Mouse (Mus musculus) hindbrain, embryonic 11.5 days (tissue): ENCODE results near the gene Nbr1. TPM values are rescaled to one million over a fixed set of nuclear protein-coding genes. Genes with fewer than 3 reads are reported as not detected.
"Not testable (repeated sequence)": the region's sequence is repeated elsewhere in the genome, so short reads cannot be mapped to it uniquely, and the experiment has no call there.

Source experiments
- ATAC-seq: fragments of 200-750 bp; cut with Nextera tagmentation; 2 replicates; pipeline ENCODE4 v1.8.0; 2017; ENCODE audit warnings: mild to moderate bottlenecking, moderate TSS enrichment, moderate library complexity; ENCODE audit not compliant: low FRiP score
- DNase-seq: peaks from one replicate; pipeline ENCODE4 v3.0.0-alpha.2; 2015; ENCODE audit warnings: low spot score
- H3K27ac ChIP-seq: fragments of 300-500 bp; sonication (generic); 2 replicates; pipeline ENCODE4 v1.5.1; 2014; ENCODE audit warnings: mild to moderate bottlenecking, low read depth, low read length
- H3K27me3 ChIP-seq: fragments of 300-500 bp; sonication (generic); 2 replicates; pipeline ENCODE4 v1.6.1; 2014; ENCODE audit warnings: mild to moderate bottlenecking, low read length, moderate library complexity, mixed read lengths; ENCODE audit not compliant: control insufficient read depth, insufficient read depth
- H3K36me3 ChIP-seq: fragments of 300-500 bp; sonication (generic); 2 replicates; pipeline ENCODE4 v1.6.1; 2014; ENCODE audit warnings: mild to moderate bottlenecking, low read length, moderate library complexity, mixed read lengths; ENCODE audit not compliant: control insufficient read depth, insufficient read depth
- H3K4me1 ChIP-seq: fragments of 300-500 bp; sonication (generic); replicated peaks from 2 replicates; pipeline ENCODE4 v1.6.1; 2014; ENCODE audit warnings: low read length, mixed read lengths; ENCODE audit not compliant: control insufficient read depth, insufficient read depth
- H3K4me2 ChIP-seq: fragments of 300-500 bp; sonication (generic); replicated peaks from 2 replicates; pipeline ENCODE4 v1.6.1; 2014; ENCODE audit warnings: mild to moderate bottlenecking, low read depth, low read length
- H3K4me3 ChIP-seq: fragments of 300-500 bp; sonication (generic); 2 replicates; pipeline ENCODE4 v1.5.1; 2014; ENCODE audit warnings: low read depth, low read length
- H3K9ac ChIP-seq: fragments of 300-500 bp; sonication (generic); 2 replicates; pipeline ENCODE4 v1.6.1; 2014; ENCODE audit warnings: low read depth, low read length
- H3K9me3 ChIP-seq: fragments of 300-500 bp; sonication (generic); 2 replicates; pipeline ENCODE4 v1.6.1; 2016; ENCODE audit warnings: low read length; ENCODE audit not compliant: control insufficient read depth
- WGBS: fragments of 180-500 bp; shearing (Covaris S2); extraction: QIAGEN DNeasy Blood & Tissue Kit; methylation state at CpG from one replicate; pipeline ENCODE4 v1.1.7; 2014; 5-methylcytosine and 5-hydroxymethylcytosine counted together
- polyA plus RNA-seq: library from polyadenylated mRNA; unstranded; fragments of >200 nt; fragmentation: Nextera tagmentation; extraction: Ambion mirVana; gene quantifications from 2 replicates; pipeline ENCODE4 v1.2.1, GENCODE M21; 2014

Gene Nbr1
- polyA plus RNA-seq, 1 experiment from 2014 or later = 83.0 TPM

- H3K4me3 ChIP-seq = no peak overlapping the region
- no peaks in the 10 kb centered on the region for H3K27me3 ChIP-seq
- no peaks in the 10 kb centered on the region for H3K4me1 ChIP-seq
- peaks cover 23% of the 10 kb centered on the region for H3K36me3 ChIP-seq
- no peak overlapping the region for H3K4me2 ChIP-seq
- H3K9ac ChIP-seq = no peak overlapping the region
- WGBS = 92% methylated on average over 3 of the region's 3 CpGs
- no peak for DNase-seq
- ATAC-seq = no peak
- H3K27ac ChIP-seq = no peak overlapping the region
- no peaks in the 10 kb centered on the region for H3K9me3 ChIP-seq
Measured at GRCm38 (mm10) chr11:101568421-101568820, 16.5 kb downstream of the Nbr1 start.

- peak; percentile 17 for DNase-seq
Measured at GRCm38 (mm10) chr11:101576116-101576515, 24.2 kb downstream of the Nbr1 start.

GRCm38 (mm10) chr11:101581081-101581764, 29.3 kb downstream of the Nbr1 start:
- no peak for ATAC-seq
- no peaks in the 10 kb centered on the region for H3K9me3 ChIP-seq
- peaks cover 9% of the 10 kb centered on the region; the same call in 1 of the 2 replicates for H3K36me3 ChIP-seq
- no peak for DNase-seq
- 78% methylated on average over 6 of the region's 6 CpGs for WGBS
- H3K27ac ChIP-seq = no peak overlapping the region
- H3K9ac ChIP-seq = no peak overlapping the region
- H3K4me3 ChIP-seq = no peak overlapping the region
- H3K4me1 ChIP-seq = no peaks in the 10 kb centered on the region
- no peak overlapping the region for H3K4me2 ChIP-seq
- H3K27me3 ChIP-seq = no peaks in the 10 kb centered on the region

More at GRCm38 (mm10) chr11:101576116-101576515, 24.2 kb downstream of the Nbr1 start:
- Histone ChIP-seq H3K27me3 (no peaks in the 10 kb centered on the region), H3K4me2 (no peak overlapping the region), H3K9ac (no peak overlapping the region), H3K4me3 (no peak overlapping the region), H3K36me3 (peaks cover 23% of the 10 kb centered on the region), H3K27ac (no peak overlapping the region), H3K4me1 (no peaks in the 10 kb centered on the region), H3K9me3 (no peaks in the 10 kb centered on the region)
- ATAC-seq = no peak
- WGBS = 83% methylated on average over 6 of the region's 6 CpGs

GRCm38 (mm10) chr11:101582054-101583035, 30.4 kb downstream of the Nbr1 start, which contains the start of gene Tmem106a:
TSS of gene Tmem106a (plus strand) at chr11:101582242.
- H3K9me3 ChIP-seq = no peaks in the 10 kb centered on the region
- ATAC-seq (no peak), DNase-seq (peak; percentile 79)
- H3K27ac ChIP-seq = no peak within 1 kb of the TSS
- 17% methylated on average over 29 of the region's 31 CpGs for WGBS
- no peaks in the 10 kb centered on the region for H3K27me3 ChIP-seq
- H3K4me1 ChIP-seq = no peaks in the 10 kb centered on the region
- peaks cover 8% of the 10 kb centered on the region; the same call in 1 of the 2 replicates for H3K36me3 ChIP-seq
- peak within 1 kb of the TSS; percentile 28 for H3K4me3 ChIP-seq
- no peak within 1 kb of the TSS; the same call in 1 of the 2 replicates for H3K9ac ChIP-seq
- peak within 1 kb of the TSS; percentile 40 for H3K4me2 ChIP-seq

GRCm38 (mm10) chr11:101583205-101583604, 31.3 kb downstream of the Nbr1 start:
- Histone ChIP-seq H3K9me3 (no peaks in the 10 kb centered on the region), H3K36me3 (peaks cover 2% of the 10 kb centered on the region; the same call in 1 of the 2 replicates), H3K4me3 (no peak overlapping the region), H3K27me3 (no peaks in the 10 kb centered on the region), H3K4me2 (no peak overlapping the region), H3K9ac (no peak overlapping the region), H3K27ac (no peak overlapping the region), H3K4me1 (no peaks in the 10 kb centered on the region)
- no peak for ATAC-seq
- no peak for DNase-seq
- WGBS = 88% methylated on average over 2 of the region's 2 CpGs

- not testable (repeated sequence) for DNase-seq, H3K4me3 ChIP-seq, H3K9ac ChIP-seq, H3K4me2 ChIP-seq, H3K4me1 ChIP-seq, H3K27me3 ChIP-seq, ATAC-seq, H3K27ac ChIP-seq, H3K9me3 ChIP-seq, H3K36me3 ChIP-seq
- 96% methylated on average over 1 of the region's 1 CpGs for WGBS
Measured at GRCm38 (mm10) chr11:101585031-101585430, 33.1 kb downstream of the Nbr1 start.

- Histone ChIP-seq H3K9ac (no peak overlapping the region), H3K27me3 (no peaks in the 10 kb centered on the region), H3K4me2 (no peak overlapping the region), H3K9me3 (no peaks in the 10 kb centered on the region), H3K4me1 (no peaks in the 10 kb centered on the region), H3K36me3 (no peaks in the 10 kb centered on the region), H3K27ac (no peak overlapping the region), H3K4me3 (no peak overlapping the region)
- no peak for DNase-seq
- WGBS = 85% methylated on average over 4 of the region's 4 CpGs
- no peak for ATAC-seq
Measured at GRCm38 (mm10) chr11:101585805-101586204, 33.9 kb downstream of the Nbr1 start.

GRCm38 (mm10) chr11:101587676-101588075, 35.7 kb downstream of the Nbr1 start:
- no peak for DNase-seq
- Histone ChIP-seq H3K36me3 (no peaks in the 10 kb centered on the region), H3K4me2 (no peak overlapping the region), H3K4me3 (no peak overlapping the region), H3K27ac (no peak overlapping the region), H3K9ac (no peak overlapping the region), H3K4me1 (no peaks in the 10 kb centered on the region), H3K9me3 (no peaks in the 10 kb centered on the region), H3K27me3 (no peaks in the 10 kb centered on the region)
- no peak for ATAC-seq
- 93% methylated on average over 10 of the region's 10 CpGs for WGBS
